Comparison of ENCODE assay signal across 25 mouse cellular contexts in the genomic region with DNA sequence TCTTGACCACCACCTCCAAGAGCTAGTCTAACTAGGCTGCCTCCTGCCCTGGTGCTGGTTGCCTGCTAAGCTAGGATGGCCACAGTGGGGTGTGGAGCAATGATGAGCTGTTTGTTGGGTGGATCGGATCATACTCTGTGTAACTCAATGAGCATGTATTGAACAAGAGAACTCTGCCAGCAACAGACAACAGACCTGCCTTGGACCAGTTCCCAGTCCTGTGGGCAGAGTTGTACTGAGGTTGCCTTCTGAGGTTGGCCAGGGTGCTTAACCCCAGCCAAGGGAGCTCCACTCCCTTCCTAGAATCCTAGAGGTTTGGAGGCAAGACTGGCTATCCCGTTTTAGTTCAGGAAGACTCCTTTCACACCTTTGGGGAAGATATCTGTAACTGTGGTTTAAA. TPM values are rescaled to one million over a fixed set of nuclear protein-coding genes. Genes with fewer than 3 reads are reported as not detected.
DNase-seq lines count a peak whose midpoint lies in the region; ATAC-seq and TF ChIP-seq lines count a peak whose summit lies in the region.
"Had no signal": no experiment of that assay in that cellular context is flagged by ENCODE, and none has a peak within 500 bp of the region (broad histone marks: within the 10 kb centered on the region; RNA-seq: fewer than 3 reads in every experiment).

No protein-coding gene starts in this region.

- no peak overlapping the region for H3K9ac ChIP-seq in kidney, embryonic 16.5 days (replicated peaks; ENCODE audit: low read length)
- H3K9ac ChIP-seq in stomach, embryonic 14.5 days (replicated peaks; ENCODE audit: low read depth, low read length): no peak overlapping the region
- no peak overlapping the region for H3K9ac ChIP-seq in stomach, postnatal 0 days (ENCODE audit: low read length)
- H3K9ac ChIP-seq: heart, embryonic 15.5 days had no signal

- H3K9me3 ChIP-seq in kidney, embryonic 16.5 days (ENCODE audit: low read length): no peaks in the 10 kb centered on the region
- no peaks in the 10 kb centered on the region for H3K9me3 ChIP-seq in stomach, embryonic 14.5 days (ENCODE audit: control insufficient read depth, low read depth, low read length)
- no peaks in the 10 kb centered on the region for H3K9me3 ChIP-seq in stomach, postnatal 0 days (ENCODE audit: control insufficient read depth, low read length)
- H3K9me3 ChIP-seq: heart, embryonic 15.5 days; megakaryocyte, embryonic 14.5 days had no signal

- no peak for ATAC-seq in kidney, embryonic 16.5 days (ENCODE audit: low FRiP score, low TSS enrichment)
- ATAC-seq in stomach, embryonic 14.5 days (ENCODE audit: insufficient number of reproducible peaks, insufficient read depth, low FRiP score, low read depth): no peak
- no peak for ATAC-seq in stomach, postnatal 0 days (ENCODE audit: low FRiP score, low TSS enrichment)
- ATAC-seq: intestine, embryonic 16.5 days had no signal

- no peak overlapping the region for H3K4me2 ChIP-seq in kidney, embryonic 16.5 days (replicated peaks; ENCODE audit: low read depth, low read length)
- 0 out of 2 replicates have a peak overlapping the region, but pooled peaks have one; percentile 22 for H3K4me2 ChIP-seq in stomach, embryonic 14.5 days (replicated peaks; ENCODE audit: low read depth, low read length)
- no peak overlapping the region for H3K4me2 ChIP-seq in stomach, postnatal 0 days (replicated peaks; ENCODE audit: low read depth)
- H3K4me2 ChIP-seq: heart, embryonic 15.5 days had no signal

- no peak overlapping the region for H3K4me3 ChIP-seq in kidney, embryonic 16.5 days (ENCODE audit: low read length)
- H3K4me3 ChIP-seq in stomach, embryonic 14.5 days (ENCODE audit: low read depth, low read length): no peak overlapping the region
- H3K4me3 ChIP-seq in stomach, postnatal 0 days (ENCODE audit: low read depth, low read length): no peak overlapping the region
- H3K4me3 ChIP-seq: heart, adult 2 months; heart, embryonic 15.5 days; megakaryocyte, embryonic 14.5 days; myocyte had no signal

- no peak overlapping the region for H3K27ac ChIP-seq in kidney, embryonic 16.5 days (ENCODE audit: low read length)
- no peak overlapping the region for H3K27ac ChIP-seq in stomach, embryonic 14.5 days (ENCODE audit: low read length)
- no peak overlapping the region for H3K27ac ChIP-seq in stomach, postnatal 0 days (replicated peaks)
- H3K27ac ChIP-seq: heart, adult 2 months; heart, embryonic 15.5 days had no signal

- peak; percentile 43 for DNase-seq in kidney, adult 18-20 months
- no peak for DNase-seq in stomach, postnatal 0 days (ENCODE audit: low spot score)
- peak; percentile 51 to 58 for DNase-seq in kidney, postnatal 36 days
- DNase-seq in urinary bladder, postnatal 10 days (ENCODE audit: low spot score): no peak
- DNase-seq in gastrocnemius, adult 8-10 months (ENCODE audit: low spot score in 2 of 2): no peak
- DNase-seq: adrenal gland, postnatal 25 days; cerebellum, adult 11 months; cerebellum, postnatal 14 days; gastrocnemius, postnatal 14 days; heart, adult 2 months; heart, postnatal 4 days; lung, adult 18-20 months; midbrain, embryonic 14.5 days; right cerebral cortex, adult 18-20 months; thymus, postnatal 25 days had no signal

- peaks cover 51% of the 10 kb centered on the region for H3K4me1 ChIP-seq in kidney, embryonic 16.5 days (ENCODE audit: insufficient read depth, low read length)
- H3K4me1 ChIP-seq in stomach, embryonic 14.5 days (ENCODE audit: control insufficient read depth, insufficient read depth, low read length): peaks cover 23% of the 10 kb centered on the region; the same call in 1 of the 2 replicates
- 0 out of 2 replicates have a peak, but pooled peaks cover 2% of the 10 kb centered on the region for H3K4me1 ChIP-seq in stomach, postnatal 0 days (replicated peaks; ENCODE audit: control insufficient read depth, insufficient read depth)

- 58% methylated on average over 2 of the region's 2 CpGs for WGBS in kidney, embryonic 16.5 days
- WGBS in stomach, embryonic 14.5 days: 59% methylated on average over 2 of the region's 2 CpGs
- WGBS in stomach, postnatal 0 days: 72% methylated on average over 2 of the region's 2 CpGs

- no peaks in the 10 kb centered on the region for H3K27me3 ChIP-seq in kidney, embryonic 16.5 days (ENCODE audit: insufficient read depth, low read length)
- H3K27me3 ChIP-seq in stomach, embryonic 14.5 days (ENCODE audit: control insufficient read depth, insufficient read depth, low read length): no peaks in the 10 kb centered on the region
- H3K27me3 ChIP-seq in stomach, postnatal 0 days (ENCODE audit: control insufficient read depth, insufficient read depth, low read length): no peaks in the 10 kb centered on the region
- H3K27me3 ChIP-seq: CH12.LX had no signal

- no peaks in the 10 kb centered on the region for H3K36me3 ChIP-seq in kidney, embryonic 16.5 days (ENCODE audit: insufficient read depth, low read length)
- no peaks in the 10 kb centered on the region for H3K36me3 ChIP-seq in stomach, embryonic 14.5 days (ENCODE audit: control insufficient read depth, insufficient read depth, low read length)
- no peaks in the 10 kb centered on the region for H3K36me3 ChIP-seq in stomach, postnatal 0 days (ENCODE audit: control insufficient read depth, insufficient read depth, low read length)
- H3K36me3 ChIP-seq: heart, embryonic 15.5 days had no signal

- TF ChIP-seq EP300 in stomach, postnatal 0 days (optimal IDR thresholded peaks at IDR 0.05): no peak

- TF ChIP-seq CTCF in stomach, postnatal 0 days (IDR thresholded peaks at IDR 0.05; ENCODE audit: low read depth): no peak

RNA-seq across cellular contexts. Expression of gene Hoxc4, which starts 37.7 kb away (rescaled TPM):
- polyA plus RNA-seq in kidney, embryonic 16.5 days (2015; fragmentation: Nextera tagmentation; extraction: Ambion mirVana): 6.9 and 8.6 TPM in 2 replicates
- polyA plus RNA-seq in stomach, embryonic 14.5 days (2014; fragmentation: Nextera tagmentation; extraction: Ambion mirVana): 23.4 and 26.5 TPM in 2 replicates
- polyA plus RNA-seq in stomach, postnatal 0 days (2015; fragmentation: Nextera tagmentation; extraction: Ambion mirVana): 9.6 and 10.4 TPM in 2 replicates
- total RNA-seq in gastrocnemius, adult 8-10 months (2022): 1 to 10 TPM; 4.6 to 5.6 (median 4.7) TPM
- total RNA-seq: heart, adult 2 months; layer of hippocampus, adult 8-10 months; left cerebral cortex, postnatal 25 days had no signal
- polyA plus RNA-seq: forebrain, embryonic 11.5 days; midbrain, embryonic 14.5 days had no signal

RNA-seq across cellular contexts. Expression of gene Hoxc6, which starts 58.3 kb away (rescaled TPM):
- 7.6 and 11.0 TPM in 2 replicates for polyA plus RNA-seq in kidney, embryonic 16.5 days (2015; fragmentation: Nextera tagmentation; extraction: Ambion mirVana)
- 4.8 and 5.5 TPM in 2 replicates for polyA plus RNA-seq in stomach, embryonic 14.5 days (2014; fragmentation: Nextera tagmentation; extraction: Ambion mirVana)
- 3.3 and 4.9 TPM in 2 replicates for polyA plus RNA-seq in stomach, postnatal 0 days (2015; fragmentation: Nextera tagmentation; extraction: Ambion mirVana)
- total RNA-seq in gastrocnemius, adult 8-10 months (2022): 1 to 10 TPM; 4.5 to 6.3 (median 5.2) TPM
- total RNA-seq: heart, adult 2 months; layer of hippocampus, adult 8-10 months; left cerebral cortex, postnatal 25 days had no signal
- polyA plus RNA-seq: forebrain, embryonic 11.5 days; heart, adult 2 months; midbrain, embryonic 14.5 days had no signal

Comparison
In these comparisons a context has a peak if more than half of its experiments do, and no peak if none do; other contexts are left out.
1. DNase-seq: peak in kidney, adult 18-20 months (single experiment) and kidney, postnatal 36 days (2 of 2); none in stomach, postnatal 0 days (single experiment), urinary bladder, postnatal 10 days (single experiment) and gastrocnemius, adult 8-10 months (0 of 2).